Mouse (Mus musculus) erythroblast, embryonic 14.5 days (primary cell): ENCODE results near the gene Plpp6.

ENCODE experiments used
- GATA1 ChIP-seq: IDR thresholded peaks from 2 replicates; pipeline ENCODE4 v1.6.1; 2012; ENCODE audit warnings: low read length, inconsistent platforms, mixed read lengths
- TAL1 ChIP-seq: IDR thresholded peaks from 3 replicates; pipeline ENCODE4 v1.6.1; 2012; ENCODE audit warnings: low read length, inconsistent platforms, mixed read lengths

GRCm38 (mm10) chr19:28963842-28964551 lies at the start of gene Plpp6:
- TF ChIP-seq GATA1 (no peak), TAL1 (no peak)
